Mouse (Mus musculus) embryonic facial prominence, embryonic 13.5 days (tissue): ENCODE measurements around the gene 1110032F04Rik. TPM values are rescaled to one million over a fixed set of nuclear protein-coding genes. Genes with fewer than 3 reads are reported as not detected.
"Not testable (repeated sequence)": the region's sequence is repeated elsewhere in the genome, so short reads cannot be mapped to it uniquely, and the experiment has no call there.

Experiments
- ATAC-seq: fragments of 200-750 bp; cut with Nextera tagmentation; 2 replicates; pipeline ENCODE4 v1.8.0; 2017; ENCODE audit warnings: low read depth; ENCODE audit not compliant: insufficient number of reproducible peaks, insufficient read depth, low FRiP score, low TSS enrichment
- H3K27ac ChIP-seq: fragments of 300-500 bp; sonication (generic); 2 replicates; pipeline ENCODE4 v1.5.1; 2015; ENCODE audit warnings: moderate library complexity, mild to moderate bottlenecking, inconsistent platforms
- H3K27me3 ChIP-seq: fragments of 300-500 bp; sonication (generic); 2 replicates; pipeline ENCODE4 v1.6.1; 2015; ENCODE audit warnings: mild to moderate bottlenecking, inconsistent platforms
- H3K36me3 ChIP-seq: fragments of 300-500 bp; sonication (generic); 2 replicates; pipeline ENCODE4 v1.6.1; 2015; ENCODE audit warnings: mild to moderate bottlenecking, inconsistent platforms
- H3K4me1 ChIP-seq: fragments of 300-500 bp; sonication (generic); 2 replicates; pipeline ENCODE4 v1.6.1; 2015; ENCODE audit warnings: inconsistent platforms
- H3K4me2 ChIP-seq: fragments of 300-500 bp; sonication (generic); 2 replicates; pipeline ENCODE4 v1.6.1; 2015; ENCODE audit warnings: moderate library complexity, mild to moderate bottlenecking, inconsistent platforms
- H3K4me3 ChIP-seq: fragments of 300-500 bp; sonication (generic); 2 replicates; pipeline ENCODE4 v1.5.1; 2015; ENCODE audit warnings: mild to moderate bottlenecking, inconsistent platforms
- H3K9ac ChIP-seq: fragments of 300-500 bp; sonication (generic); 2 replicates; pipeline ENCODE4 v1.6.1; 2015; ENCODE audit warnings: mild to moderate bottlenecking, inconsistent platforms
- H3K9me3 ChIP-seq: fragments of 300-500 bp; sonication (generic); 2 replicates; pipeline ENCODE4 v1.6.1; 2016; ENCODE audit warnings: inconsistent platforms
- WGBS: fragments of 180-500 bp; shearing (Covaris S2); methylation state at CpG from one replicate; pipeline ENCODE4 v1.1.7; 2015; ENCODE audit warnings: mixed read lengths; 5-methylcytosine and 5-hydroxymethylcytosine counted together
- polyA plus RNA-seq: library from polyadenylated mRNA; unstranded; fragments of >200 nt; fragmentation: Nextera tagmentation; extraction: Ambion mirVana; gene quantifications from 2 replicates; pipeline ENCODE4 v1.2.1, GENCODE M21; 2015

Gene 1110032F04Rik
- polyA plus RNA-seq, 1 experiment from 2014 or later = 0.73 TPM

- Histone ChIP-seq H3K4me3 (no peak overlapping the region), H3K9me3 (no peaks in the 10 kb centered on the region), H3K27me3 (no peaks in the 10 kb centered on the region), H3K4me2 (no peak overlapping the region), H3K36me3 (no peaks in the 10 kb centered on the region), H3K9ac (no peak overlapping the region), H3K4me1 (no peaks in the 10 kb centered on the region), H3K27ac (no peak overlapping the region)
- no peak for ATAC-seq
- WGBS = 55% methylated on average over 3 of the region's 3 CpGs
Measured at GRCm38 (mm10) chr3:68848323-68848722, 21.1 kb upstream of the 1110032F04Rik start.

- Histone ChIP-seq H3K27ac (no peak overlapping the region), H3K9ac (no peak overlapping the region)
- ATAC-seq = no peak
Measured at GRCm38 (mm10) chr3:68852414-68852813, 17.0 kb upstream of the 1110032F04Rik start.

GRCm38 (mm10) chr3:68869691-68870567 lies 543 bp downstream of the 1110032F04Rik start:
- no peaks in the 10 kb centered on the region for H3K36me3 ChIP-seq
- H3K9me3 ChIP-seq = no peaks in the 10 kb centered on the region
- peak overlapping the region; percentile 62 for H3K4me3 ChIP-seq
- under 1% methylated on average over 94 of the region's 96 CpGs for WGBS
- H3K27me3 ChIP-seq = peaks cover 57% of the 10 kb centered on the region
- peaks cover 20% of the 10 kb centered on the region; the same call in 1 of the 2 replicates for H3K4me1 ChIP-seq
- peak overlapping the region; percentile 71 for H3K9ac ChIP-seq
- peak overlapping the region; percentile 99 for H3K4me2 ChIP-seq
- no peak overlapping the region for H3K27ac ChIP-seq
- peak; percentile 44 for ATAC-seq

More at GRCm38 (mm10) chr3:68852414-68852813, 17.0 kb upstream of the 1110032F04Rik start:
- Histone ChIP-seq H3K4me3 (no peak overlapping the region), H3K4me2 (no peak overlapping the region), H3K36me3 (no peaks in the 10 kb centered on the region), H3K27me3 (no peaks in the 10 kb centered on the region), H3K9me3 (no peaks in the 10 kb centered on the region), H3K4me1 (no peaks in the 10 kb centered on the region)
- WGBS = 79% methylated on average over 1 of the region's 1 CpGs

- 4% methylated on average over 15 of the region's 15 CpGs for WGBS
- Histone ChIP-seq H3K4me1 (peaks cover 20% of the 10 kb centered on the region; the same call in 1 of the 2 replicates), H3K4me2 (peak overlapping the region; percentile 99), H3K4me3 (peak overlapping the region; percentile 62), H3K9me3 (no peaks in the 10 kb centered on the region), H3K9ac (peak overlapping the region; percentile 71), H3K27ac (no peak overlapping the region), H3K27me3 (peaks cover 57% of the 10 kb centered on the region), H3K36me3 (no peaks in the 10 kb centered on the region)
- ATAC-seq = no peak
Measured at GRCm38 (mm10) chr3:68870568-68870950, 1.2 kb downstream of the 1110032F04Rik start.

- Histone ChIP-seq H3K27ac (no peak overlapping the region), H3K4me2 (no peak overlapping the region), H3K9ac (no peak overlapping the region), H3K4me1 (peaks cover 15% of the 10 kb centered on the region; the same call in 1 of the 2 replicates), H3K36me3 (no peaks in the 10 kb centered on the region), H3K27me3 (peaks cover 32% of the 10 kb centered on the region), H3K9me3 (no peaks in the 10 kb centered on the region), H3K4me3 (no peak overlapping the region)
- 87% methylated on average over 2 of the region's 2 CpGs for WGBS
- ATAC-seq = no peak
Measured at GRCm38 (mm10) chr3:68874079-68874478, 4.7 kb downstream of the 1110032F04Rik start.

GRCm38 (mm10) chr3:68886845-68887244 lies 17.5 kb downstream of the 1110032F04Rik start:
- H3K36me3 ChIP-seq = no peaks in the 10 kb centered on the region
- no peaks in the 10 kb centered on the region for H3K4me1 ChIP-seq
- no peaks in the 10 kb centered on the region for H3K9me3 ChIP-seq
- ATAC-seq = no peak
- H3K9ac ChIP-seq = no peak overlapping the region
- no peak overlapping the region for H3K27ac ChIP-seq
- H3K4me2 ChIP-seq = no peak overlapping the region
- 89% methylated on average over 5 of the region's 5 CpGs for WGBS
- H3K27me3 ChIP-seq = no peaks in the 10 kb centered on the region
- no peak overlapping the region for H3K4me3 ChIP-seq

GRCm38 (mm10) chr3:68895426-68895825 lies 26.0 kb downstream of the 1110032F04Rik start:
- ATAC-seq = no peak
- no peaks in the 10 kb centered on the region for H3K9me3 ChIP-seq
- H3K4me1 ChIP-seq = no peaks in the 10 kb centered on the region
- no peak overlapping the region for H3K27ac ChIP-seq
- no peaks in the 10 kb centered on the region for H3K27me3 ChIP-seq
- no peak overlapping the region for H3K4me3 ChIP-seq
- no peak overlapping the region for H3K9ac ChIP-seq
- peaks cover 6% of the 10 kb centered on the region for H3K36me3 ChIP-seq
- no peak overlapping the region for H3K4me2 ChIP-seq
- WGBS = 81% methylated on average over 4 of the region's 4 CpGs

- no peaks in the 10 kb centered on the region for H3K4me1 ChIP-seq
- H3K4me2 ChIP-seq = no peak overlapping the region
- no peak for ATAC-seq
- H3K36me3 ChIP-seq = peaks cover 6% of the 10 kb centered on the region
- H3K9me3 ChIP-seq = no peaks in the 10 kb centered on the region
- no peak overlapping the region for H3K27ac ChIP-seq
- 79% methylated on average over 5 of the region's 5 CpGs for WGBS
- H3K9ac ChIP-seq = no peak overlapping the region
- H3K27me3 ChIP-seq = no peaks in the 10 kb centered on the region
- no peak overlapping the region for H3K4me3 ChIP-seq
Measured at GRCm38 (mm10) chr3:68897154-68897553, 27.8 kb downstream of the 1110032F04Rik start.

- not testable (repeated sequence) for ATAC-seq, H3K9ac ChIP-seq, H3K9me3 ChIP-seq, H3K4me2 ChIP-seq, H3K4me1 ChIP-seq, H3K27ac ChIP-seq, H3K4me3 ChIP-seq, H3K27me3 ChIP-seq, H3K36me3 ChIP-seq
- 87% methylated on average over 20 of the region's 20 CpGs for whole genome bisulfite sequencing
Measured at GRCm38 (mm10) chr3:68902636-68903035, 33.2 kb downstream of the 1110032F04Rik start.

- no peaks in the 10 kb centered on the region for H3K36me3 ChIP-seq
- ATAC-seq = no peak
- 76% methylated on average over 2 of the region's 2 CpGs for WGBS
Measured at GRCm38 (mm10) chr3:68904902-68905778, 35.8 kb downstream of the 1110032F04Rik start.

GRCm38 (mm10) chr3:68907509-68907908 lies 38.1 kb downstream of the 1110032F04Rik start:
- H3K4me3 ChIP-seq = no peak overlapping the region
- 0 out of 2 replicates have a peak, but pooled peaks cover 3% of the 10 kb centered on the region for H3K36me3 ChIP-seq
- no peak overlapping the region for H3K9ac ChIP-seq
- ATAC-seq = no peak
- no peak overlapping the region for H3K27ac ChIP-seq
- no peak overlapping the region for H3K4me2 ChIP-seq
- H3K9me3 ChIP-seq = no peaks in the 10 kb centered on the region
- whole genome bisulfite sequencing = 87% methylated on average over 4 of the region's 4 CpGs
- H3K27me3 ChIP-seq = no peaks in the 10 kb centered on the region
- no peaks in the 10 kb centered on the region for H3K4me1 ChIP-seq

More at GRCm38 (mm10) chr3:68904902-68905778, 35.8 kb downstream of the 1110032F04Rik start:
- Histone ChIP-seq H3K9ac (no peak overlapping the region), H3K4me1 (no peaks in the 10 kb centered on the region), H3K27me3 (no peaks in the 10 kb centered on the region), H3K9me3 (no peaks in the 10 kb centered on the region), H3K27ac (no peak overlapping the region), H3K4me3 (no peak overlapping the region), H3K4me2 (no peak overlapping the region)
